Mouse (Mus musculus) megakaryocyte, adult 5-6 weeks (primary cell): ENCODE measurements around the gene Dupd1. TPM values are rescaled to one million over a fixed set of nuclear protein-coding genes. Genes with fewer than 3 reads are reported as not detected.
A peak's percentile ranks its signal among the peaks of the same experiment; 100 is the strongest.

Source experiments
- ATAC-seq: 2 replicates; pipeline ENCODE4 v1.8.0; 2016; ENCODE audit warnings: mild to moderate bottlenecking, inconsistent platforms; ENCODE audit not compliant: poor library complexity, severe bottlenecking
- total RNA-seq, 2 experiments: library from RNA; stranded (forward) in 1 of 2; stranded (reverse) in 1 of 2; fragments of 153-499, 151-499 nt in 1 of 2; fragments of 221-1000, 200-1000 nt in 1 of 2; gene quantifications; 2 replicates each; pipeline versions ENCODE4 v1.2.3 to v1.2.4; 2015 to 2017

Gene Dupd1
- total RNA-seq, 2 experiments from 2014 or later = not detected

DNA sequence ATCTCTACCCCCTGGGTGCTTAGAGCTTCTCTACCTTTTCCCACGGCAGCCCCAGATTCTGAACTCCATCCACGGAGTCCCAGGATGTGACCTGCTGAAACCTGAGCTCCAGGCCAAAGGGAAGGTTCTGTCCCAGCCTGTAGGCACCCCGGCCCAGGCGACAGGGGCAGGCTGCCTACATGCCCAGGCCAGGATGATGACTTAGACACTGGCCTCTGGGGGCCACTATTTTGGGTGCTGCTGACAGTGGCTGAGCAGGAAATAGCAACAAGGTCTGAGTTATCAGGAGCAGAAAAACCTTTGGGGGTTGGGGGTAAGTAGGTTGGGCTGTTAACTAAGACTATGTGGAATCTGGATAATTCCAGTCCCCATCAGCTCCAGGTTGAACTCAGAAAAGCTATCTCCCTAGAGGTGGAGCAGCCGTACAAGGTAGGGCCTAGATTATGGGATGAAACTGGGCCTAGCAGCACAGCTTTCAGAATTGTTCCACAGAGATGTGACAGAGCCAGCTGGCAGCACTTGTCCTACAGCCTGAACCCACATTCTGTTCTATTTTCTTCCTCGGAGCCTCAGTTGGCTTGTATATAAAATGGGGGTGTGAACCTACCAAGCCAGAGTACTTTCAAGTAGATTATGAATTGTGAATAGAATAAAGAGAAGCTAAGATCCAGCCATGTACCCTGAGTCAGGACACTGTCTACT lies 14.8 kb upstream of the Dupd1 start:
- ATAC-seq = no peak

DNA sequence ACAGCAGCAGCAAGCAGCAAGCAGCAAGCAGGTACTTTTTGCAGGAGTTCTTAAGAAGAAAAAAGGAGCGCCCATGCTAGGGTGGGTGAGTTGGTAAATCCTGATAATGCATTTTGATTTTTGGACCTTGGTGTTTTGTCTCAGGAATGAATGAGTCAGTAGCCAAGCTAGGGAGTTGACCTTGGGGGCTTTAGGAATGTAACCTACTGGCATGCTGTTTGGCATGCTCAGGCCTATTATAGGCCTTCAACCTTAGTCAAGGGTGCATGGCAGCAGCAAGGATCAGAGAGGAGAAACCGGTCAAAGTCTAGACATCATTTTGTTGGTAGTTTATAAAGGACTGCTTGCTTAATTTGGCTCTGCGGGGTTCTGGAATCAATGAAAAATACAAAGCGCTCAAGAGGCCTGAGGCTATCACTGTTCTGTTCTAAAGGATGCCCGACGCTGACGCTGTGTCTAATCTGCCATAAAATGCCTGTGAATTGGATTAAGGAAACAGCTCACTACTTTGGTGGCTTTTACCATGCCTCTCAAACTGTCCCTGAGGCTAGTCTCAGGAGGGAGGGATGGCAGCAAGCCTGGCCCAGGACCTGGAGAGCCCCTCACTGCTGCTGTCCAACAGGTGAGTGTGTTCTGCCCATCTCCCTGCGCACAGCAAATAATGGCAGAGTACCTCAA lies 7.8 kb upstream of the Dupd1 start:
- no peak for ATAC-seq

DNA sequence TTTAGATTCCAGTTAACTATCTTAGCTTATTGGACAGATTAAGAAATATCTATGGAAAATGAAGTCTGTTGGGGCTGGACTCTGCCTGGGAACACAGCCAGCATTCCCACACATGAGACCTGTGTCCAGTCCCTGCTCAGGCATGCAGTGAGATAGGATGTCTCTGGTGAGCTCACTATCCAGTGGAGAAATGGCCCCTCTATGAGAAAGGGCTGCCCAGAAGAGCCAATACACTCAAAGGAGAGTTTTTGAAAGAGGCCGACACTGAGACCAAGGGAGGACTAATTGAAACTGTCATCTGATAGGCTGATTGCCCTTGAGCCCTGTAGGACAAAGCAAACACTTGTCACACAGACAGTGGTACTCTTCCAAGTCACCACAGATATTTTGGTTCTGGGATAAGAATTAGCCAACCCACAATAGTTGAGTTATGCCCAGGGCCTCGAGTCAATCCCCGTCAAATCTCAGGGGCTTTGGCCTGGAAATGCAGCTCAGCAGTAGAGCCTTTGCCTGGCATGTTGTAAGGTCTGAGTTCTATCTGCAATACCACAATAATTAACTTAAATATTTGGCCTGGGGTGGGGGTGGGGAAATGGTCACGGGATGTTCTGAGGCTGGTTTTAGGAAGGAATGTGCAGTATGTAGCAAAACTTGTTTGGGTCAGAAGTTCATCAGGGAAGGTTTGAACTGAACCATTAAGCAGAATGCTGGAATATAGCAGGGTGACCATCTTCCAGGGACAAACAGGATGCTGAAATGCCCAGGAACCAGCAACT lies 6.2 kb upstream of the Dupd1 start:
- ATAC-seq = no peak

DNA sequence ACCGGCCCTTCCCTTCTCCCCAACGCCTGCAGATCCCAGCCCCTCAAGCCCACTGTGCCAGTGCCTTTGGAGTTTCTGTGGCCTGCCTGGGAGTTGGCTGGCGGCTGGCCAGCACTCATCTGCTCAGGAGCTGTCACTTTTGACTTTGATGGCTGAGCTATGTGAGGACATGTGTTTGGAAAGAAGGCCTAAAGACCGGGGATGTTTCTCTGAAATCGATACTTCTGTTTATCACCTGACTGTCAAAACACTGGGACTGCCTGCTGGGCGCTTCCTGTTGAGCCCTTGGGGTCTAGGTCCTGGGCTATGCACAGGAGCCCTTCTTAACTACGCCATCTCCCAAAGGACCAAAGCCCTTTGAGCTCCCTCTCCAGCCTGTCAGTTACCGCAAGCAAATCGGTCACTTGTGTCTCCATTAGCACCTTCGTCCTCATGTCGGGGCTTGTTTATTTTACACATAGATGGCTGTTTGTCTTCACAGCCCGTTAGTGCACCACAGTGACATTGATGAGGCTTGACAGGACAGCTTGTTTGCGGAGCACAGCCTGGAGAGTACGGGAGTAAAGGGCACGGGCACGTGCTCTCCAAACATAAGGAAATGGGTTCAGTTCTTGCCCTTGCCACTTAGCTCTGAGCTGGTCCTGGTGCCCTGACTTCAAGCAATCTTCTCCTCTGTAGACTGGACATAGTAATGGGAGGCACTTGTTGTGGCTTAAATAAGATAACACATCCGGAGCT lies 5.4 kb upstream of the Dupd1 start:
- no peak for ATAC-seq

DNA sequence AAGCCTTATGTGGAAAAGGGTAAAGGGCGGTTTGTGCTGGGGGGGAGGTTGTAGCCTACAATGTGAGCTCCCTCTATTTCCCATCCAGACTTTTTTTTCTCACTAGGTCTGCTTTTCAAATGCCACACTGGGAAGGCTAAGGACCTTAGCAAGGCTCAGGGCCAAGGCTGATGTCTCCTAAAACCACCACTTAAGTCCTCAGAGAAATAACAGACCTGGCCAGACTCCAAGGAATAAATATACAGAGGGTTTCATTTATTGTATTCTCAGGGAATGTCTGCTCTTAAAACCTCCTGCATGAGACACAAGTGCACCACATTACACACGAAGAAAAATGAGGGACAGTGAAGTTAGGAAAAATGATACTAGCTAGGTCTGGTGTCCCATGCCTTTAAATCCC lies 3.1 kb downstream of the Dupd1 start:
- no peak for ATAC-seq

DNA sequence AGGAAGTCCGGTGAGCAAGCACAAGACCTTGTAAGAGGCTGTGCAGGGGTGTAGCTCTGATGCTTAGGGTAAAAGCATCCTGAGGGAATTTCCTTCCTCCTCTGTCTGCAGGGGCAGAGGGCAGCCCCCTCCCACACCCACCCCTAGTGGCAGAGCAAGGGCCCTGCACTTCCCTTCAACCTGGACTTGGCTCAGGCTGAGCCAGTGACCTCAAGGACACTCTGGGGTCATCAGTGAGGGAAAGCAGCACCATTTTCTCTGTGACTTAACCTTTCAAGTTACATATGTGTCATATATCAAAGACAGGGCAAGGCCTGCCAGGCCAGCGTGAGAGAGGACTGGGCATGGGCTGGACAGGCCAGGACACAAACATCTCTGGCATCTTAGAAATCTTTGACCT lies 4.8 kb downstream of the Dupd1 start:
- no peak for ATAC-seq

DNA sequence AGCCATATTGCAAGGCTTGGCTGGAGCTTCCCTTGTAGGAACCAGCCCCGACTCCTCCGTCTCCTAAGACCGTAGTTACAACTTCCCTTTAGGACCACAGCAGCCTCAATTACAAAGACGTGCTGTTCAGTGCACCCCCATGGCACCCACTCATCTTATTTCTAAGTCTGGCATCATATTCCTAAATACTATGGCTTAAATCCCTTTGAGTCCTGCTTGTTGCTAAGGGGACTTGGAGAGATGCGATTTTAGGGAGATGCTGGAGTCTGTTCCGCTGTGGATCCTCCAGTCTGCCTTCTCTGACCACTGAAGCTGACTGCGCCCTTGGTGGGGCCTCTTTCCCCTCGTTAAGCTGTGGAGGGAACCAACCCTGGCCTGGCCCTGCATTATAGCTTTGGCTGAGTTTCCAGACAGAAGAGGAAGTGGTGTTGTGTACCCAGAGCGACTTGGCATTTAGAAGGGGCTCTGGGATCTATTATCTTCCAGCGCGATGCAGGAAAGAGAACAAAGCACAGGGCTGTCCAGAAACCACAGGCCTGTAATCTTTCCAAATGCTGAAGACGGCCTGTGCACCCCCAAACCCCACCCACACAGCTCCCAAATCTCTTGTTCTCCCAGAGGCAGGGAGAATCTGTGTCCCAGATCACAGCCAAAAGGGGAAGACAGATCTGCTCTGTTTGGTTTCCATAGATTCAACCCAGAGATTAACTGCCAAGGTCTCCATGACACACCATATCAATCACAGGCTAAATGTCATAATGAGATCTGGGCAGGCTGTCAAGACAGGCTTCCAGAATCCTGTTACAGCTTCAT lies 7.4 kb downstream of the Dupd1 start:
- ATAC-seq = peak; percentile 91

DNA sequence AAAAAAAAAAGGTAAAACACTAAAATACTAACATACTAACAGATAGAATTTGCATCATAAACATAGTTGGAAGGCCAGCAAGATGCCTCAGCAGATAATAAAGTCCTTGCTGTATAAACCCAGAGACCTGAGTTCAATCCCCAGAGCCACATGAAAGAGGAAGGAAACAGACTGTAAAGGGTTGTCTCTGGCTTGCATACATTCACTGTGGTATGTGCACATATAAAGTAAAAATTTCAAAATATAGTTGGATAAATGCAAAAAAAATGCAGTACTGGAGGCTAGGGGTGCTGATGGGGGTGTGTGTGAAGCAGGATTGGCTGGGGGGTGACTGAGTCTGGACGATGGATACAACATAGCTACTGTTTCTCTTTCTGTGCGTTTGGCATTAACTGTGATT lies 8.9 kb downstream of the Dupd1 start:
- ATAC-seq = peak; percentile 55

DNA sequence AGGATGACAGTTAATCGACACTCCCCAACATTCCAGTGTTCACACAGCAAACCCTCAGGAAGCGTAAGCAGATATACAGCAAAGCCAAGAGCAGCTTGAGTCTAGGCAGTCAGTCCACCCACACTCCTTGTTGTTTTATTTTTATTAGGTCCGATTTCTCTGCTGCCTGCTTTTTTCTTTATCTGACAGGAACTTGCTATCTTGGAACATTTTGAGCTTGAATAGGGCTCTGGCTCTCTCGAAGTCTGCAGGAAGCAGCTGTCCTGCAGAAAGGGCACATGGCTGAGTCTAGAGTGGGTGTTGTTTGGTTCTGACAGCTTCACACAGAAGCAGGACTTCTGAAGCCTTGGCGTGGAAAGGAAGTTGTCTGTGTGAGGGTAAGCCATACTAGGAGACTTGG lies 11.1 kb downstream of the Dupd1 start:
- no peak for ATAC-seq

DNA sequence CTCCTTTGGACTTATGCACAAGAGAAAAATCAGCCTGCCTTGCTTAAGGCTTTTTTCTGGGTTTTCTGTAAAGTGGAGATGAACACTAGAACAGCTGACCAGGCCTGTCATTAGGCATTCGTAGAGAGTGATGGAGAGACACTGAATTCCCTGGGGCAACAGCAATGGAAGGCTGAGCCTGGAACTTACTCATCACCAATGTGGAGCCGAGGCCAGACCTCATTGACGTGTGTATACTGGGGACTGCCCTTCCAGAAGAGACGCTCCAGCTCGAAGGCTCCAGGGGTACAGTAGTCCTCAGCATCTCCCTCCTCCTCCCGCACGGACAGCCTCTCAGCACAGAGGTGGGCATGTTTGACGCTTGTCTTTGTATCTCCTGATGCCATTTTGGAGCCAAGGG lies 11.7 kb downstream of the Dupd1 start:
- ATAC-seq = no peak

DNA sequence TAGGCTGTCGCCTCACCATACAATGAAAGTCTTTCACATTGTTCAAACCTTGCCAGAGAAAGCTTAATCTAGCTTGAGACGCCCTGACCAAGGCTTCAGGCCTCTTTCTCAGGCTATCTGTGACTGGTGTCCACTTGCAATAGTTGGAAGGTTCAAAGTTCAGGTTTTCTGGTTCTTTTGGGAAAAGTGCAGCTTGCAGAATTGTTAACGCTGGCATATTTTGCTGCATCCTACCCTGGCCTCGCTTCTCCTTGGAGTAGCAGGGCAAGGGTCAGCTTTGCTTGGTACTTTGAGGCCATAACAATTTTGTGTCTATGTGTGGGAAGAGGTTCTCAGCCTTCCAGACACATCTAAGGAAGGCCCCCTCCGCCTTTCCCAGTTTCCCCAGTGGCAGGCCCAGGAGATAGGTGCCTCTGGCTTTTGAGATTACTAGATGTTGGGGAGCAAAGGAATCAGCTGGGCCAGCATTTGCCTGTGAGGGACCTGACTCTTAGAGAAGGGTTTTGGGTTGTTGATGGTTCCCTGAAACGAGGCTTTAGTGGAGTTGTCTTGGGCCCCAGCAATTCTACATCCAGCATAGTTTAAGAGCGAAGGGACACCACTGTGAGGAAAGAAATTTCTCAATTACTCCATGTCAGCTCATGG lies 18.1 kb downstream of the Dupd1 start:
- ATAC-seq = no peak

DNA sequence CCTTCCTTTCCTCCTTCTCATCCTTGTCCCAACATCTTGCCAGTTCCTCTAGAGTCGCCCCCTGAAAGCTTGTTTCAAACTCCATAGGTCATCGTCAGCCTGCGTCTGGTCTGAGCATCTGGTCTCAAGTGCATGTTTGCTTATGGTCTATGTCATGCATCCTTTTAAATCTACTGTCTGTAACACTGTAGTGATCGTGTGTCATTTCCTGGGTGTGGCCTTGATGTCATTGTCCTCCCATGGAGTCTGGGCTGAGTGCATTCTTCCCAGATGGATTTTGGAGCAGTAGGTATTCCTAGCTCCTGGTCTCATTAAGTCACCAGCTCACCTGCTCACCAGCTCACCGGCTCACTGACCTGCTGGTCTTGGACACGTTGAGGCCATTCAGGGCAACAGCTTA lies 19.4 kb downstream of the Dupd1 start:
- no peak for ATAC-seq

DNA sequence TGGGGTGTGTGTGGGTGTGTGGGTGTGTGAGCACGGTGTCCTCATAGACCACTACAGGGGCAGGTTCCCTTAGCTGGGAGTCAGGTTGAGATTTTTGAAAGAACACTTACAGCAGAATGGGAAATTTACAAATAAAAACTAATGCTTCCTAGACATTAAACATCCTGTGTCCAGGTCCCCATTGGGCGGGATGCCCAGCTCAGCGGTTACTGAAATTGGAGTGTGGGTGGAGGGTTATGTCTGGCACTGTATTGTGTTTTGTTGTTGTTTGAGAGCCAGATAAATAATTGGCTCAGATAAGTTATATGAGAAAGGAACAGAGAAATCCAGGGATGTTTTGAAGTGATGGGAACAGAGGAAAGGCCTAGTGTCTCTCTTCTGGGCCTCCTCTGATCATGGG lies 23.3 kb downstream of the Dupd1 start:
- ATAC-seq = no peak

DNA sequence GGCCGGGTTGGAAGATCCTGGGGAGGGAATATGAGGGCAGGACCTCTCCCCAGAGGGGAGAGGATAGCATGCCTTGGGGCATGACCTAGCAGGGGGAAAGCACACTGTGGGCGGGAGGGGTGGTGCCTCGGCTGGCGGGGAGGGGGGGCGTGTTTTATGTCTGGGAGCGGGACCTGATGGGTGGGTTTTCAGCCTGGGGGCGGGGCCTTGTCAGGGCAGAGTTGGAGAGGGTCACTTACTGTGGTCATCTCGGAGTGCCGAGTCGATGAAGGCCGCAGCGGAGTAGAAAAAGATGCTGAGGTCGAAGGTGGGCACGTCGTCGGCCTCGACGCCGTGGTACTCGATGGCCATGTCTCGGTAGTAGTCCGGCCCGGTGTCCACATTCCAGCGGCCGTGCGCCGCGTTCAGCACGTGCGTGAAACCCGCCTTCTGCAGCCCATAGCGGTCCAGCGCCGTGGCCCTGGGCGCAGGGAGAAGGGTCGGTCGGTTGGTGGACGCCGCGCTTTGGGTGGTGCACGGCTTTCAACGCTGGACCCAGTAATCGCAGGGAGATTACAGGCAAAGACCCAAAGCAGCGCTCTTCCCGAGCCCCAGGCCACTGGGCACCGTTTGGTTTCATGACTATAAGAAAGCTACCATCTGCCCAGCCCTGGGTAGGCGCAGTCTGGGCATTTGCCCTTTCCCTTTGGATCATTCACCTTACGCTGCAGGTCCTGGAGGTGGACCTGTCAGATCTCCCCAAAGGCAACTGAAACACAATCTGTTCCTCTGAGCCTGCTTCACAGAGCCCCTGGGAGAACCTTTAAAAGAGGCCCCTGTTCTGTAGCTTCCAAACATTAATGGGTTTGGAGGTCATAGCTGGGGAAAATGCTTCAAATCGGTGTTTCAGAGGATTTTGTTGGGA lies 27.7 kb downstream of the Dupd1 start:
- ATAC-seq = no peak

DNA sequence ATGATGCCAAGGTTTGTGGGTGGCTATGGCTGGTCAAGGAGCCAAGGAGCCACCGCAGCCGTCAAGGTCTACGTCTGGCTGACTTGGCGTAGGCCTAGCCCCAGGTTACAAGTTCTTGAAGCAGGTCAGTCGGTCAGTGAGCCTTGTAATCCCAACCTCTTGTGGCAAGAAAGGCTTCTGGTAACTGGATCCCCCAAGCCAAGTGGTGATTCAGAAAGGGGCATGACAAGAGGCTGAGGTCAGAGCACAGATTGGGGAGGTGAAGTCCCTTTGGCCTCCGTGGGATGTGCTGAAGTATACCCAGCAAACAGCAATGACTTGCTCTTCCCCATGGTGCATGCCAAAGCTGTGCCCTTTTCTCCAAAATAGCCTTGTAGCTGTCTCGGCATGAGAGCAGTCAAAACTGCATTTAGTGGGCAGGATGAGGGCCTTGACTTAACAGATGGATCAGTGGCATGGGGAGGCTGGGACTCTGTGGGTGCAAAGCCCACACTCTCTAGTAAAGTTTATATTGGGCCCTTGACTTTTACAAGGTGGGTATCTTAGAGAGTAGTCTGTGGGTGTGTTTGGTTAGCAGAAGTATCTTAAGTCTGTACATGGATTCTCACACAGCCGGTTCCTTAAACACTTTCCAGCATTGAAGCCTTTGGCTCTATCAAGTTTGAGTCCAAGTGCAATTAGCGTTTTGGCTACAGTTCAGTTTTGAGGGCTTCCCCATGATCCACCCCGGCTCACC lies 28.8 kb downstream of the Dupd1 start:
- ATAC-seq = no peak

DNA sequence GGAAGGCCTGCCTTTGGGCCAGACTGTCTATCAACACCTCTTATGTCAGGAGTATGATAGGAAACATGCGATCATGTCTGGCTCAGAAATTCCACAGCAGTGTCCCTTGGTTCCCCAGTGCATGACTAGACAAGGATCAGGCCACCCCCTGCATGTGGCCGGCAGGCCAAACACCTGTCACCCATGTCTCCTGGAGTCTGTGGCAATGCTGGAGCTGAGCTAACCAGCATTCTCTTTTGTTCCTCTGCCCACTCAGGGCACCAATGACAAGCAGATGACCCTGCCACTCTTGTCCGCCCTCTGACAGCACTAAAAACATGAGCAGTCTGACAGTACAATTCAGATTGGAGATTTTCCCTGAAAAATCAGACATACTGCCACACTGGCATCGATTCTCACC lies 30.5 kb downstream of the Dupd1 start:
- ATAC-seq = no peak

DNA sequence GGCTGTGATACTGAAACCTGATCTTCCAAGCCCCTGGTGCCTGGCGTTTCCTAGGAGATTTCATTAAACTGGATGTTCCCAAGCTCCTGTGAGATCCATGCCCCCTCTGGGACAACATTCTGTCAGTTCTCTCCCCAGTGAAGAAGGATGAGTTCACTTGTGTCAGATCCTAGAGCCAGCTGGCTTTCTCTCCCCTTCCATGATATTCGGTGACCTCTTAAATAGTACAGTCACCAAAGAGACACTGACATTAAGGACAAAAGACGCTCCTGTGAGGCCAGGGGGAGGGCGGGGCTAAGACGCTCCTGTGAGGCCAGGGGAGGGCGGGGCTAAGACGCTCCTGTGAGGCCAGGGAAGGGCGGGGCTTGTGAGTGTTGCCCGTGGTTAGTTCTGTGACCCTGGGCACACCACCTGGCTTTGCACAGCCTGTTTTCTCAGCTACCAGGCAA lies 31.7 kb downstream of the Dupd1 start:
- peak; percentile 85 for ATAC-seq

DNA sequence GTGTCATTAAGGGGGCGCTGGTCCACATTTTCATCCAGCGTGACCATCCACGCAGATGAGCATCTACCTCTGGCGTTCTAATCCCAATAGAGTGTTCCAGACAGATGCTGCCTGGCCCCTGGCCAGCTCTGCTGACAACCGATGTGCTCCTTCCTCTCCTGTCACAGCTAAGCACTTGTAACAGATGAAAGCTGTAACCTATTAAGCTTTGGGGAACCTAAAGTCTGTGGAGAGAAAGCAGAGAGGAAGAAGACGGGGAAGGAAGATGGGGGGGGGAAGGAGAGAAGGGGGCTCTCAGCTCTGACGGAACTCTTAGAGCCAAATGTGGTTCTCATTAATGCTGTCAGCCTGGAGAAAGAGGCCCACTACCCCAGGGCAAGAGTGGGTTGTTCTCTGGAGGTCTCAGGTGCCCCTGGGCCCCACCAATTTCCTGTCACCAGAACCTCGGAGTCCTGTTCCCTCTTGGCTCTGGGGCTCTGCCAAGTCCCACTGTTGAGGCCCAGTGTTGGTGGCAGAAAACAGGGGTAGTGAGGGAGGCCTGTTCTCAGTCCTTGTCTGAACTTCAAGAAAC lies 34.7 kb downstream of the Dupd1 start:
- peak; percentile 21; the same call in 1 of the 2 replicates for ATAC-seq
